Mouse (Mus musculus) kidney, adult 9 months (tissue): ENCODE measurements around the gene Elmod3.

Experiments
- DNase-seq: peaks from one replicate; pipeline ENCODE4 v3.0.0; 2022

Gene Elmod3

DNA sequence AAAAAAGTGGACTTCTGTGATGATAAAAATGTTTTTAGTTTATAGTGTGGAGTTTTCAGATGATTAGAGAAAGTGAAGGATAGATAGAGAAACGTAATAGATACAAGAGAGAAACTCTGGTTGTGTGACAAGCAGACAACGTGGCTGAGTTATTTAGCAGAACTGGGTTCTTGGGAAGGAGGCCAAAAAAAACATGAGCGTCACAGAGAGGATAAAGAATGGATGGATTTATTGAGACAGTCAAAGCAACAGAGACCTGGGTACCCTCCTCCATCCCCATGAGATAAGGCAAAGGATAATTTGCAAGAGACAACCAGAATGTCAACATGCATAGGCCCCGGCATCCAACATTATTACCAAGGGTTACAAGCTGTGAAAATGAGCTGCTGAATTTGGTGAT, 12.0 kb upstream of the Elmod3 start:
- no peak for DNase-seq

DNA sequence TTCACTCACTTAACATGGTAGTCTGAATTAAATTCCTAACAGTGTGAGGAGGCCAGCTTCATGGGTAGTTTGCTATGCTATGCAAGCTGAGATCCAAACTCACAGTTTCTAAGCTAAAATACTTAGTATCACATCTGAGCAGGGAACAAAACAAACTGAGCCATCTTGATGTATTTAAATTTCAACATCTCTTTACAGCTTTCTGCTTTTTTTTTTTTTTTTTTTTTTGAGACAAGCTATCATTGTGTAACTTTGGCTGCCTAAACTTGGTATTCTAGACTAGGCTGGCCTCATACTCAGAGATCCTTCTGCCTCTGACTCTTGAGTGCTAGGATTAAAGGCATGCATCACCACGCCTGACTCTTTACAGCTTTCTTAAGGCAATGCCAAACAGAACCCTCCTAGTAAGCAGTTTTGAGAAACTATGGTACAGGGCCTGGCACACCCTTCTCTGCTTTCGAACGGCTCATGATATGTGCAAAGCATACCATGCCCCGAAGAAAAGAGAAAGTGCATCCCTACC, 10.5 kb upstream of the Elmod3 start:
- no peak for DNase-seq

- peak; percentile 86 for DNase-seq
Observed at GRCm38 (mm10) chr6:72607676-72608075, 9.5 kb upstream of the Elmod3 start.

DNA sequence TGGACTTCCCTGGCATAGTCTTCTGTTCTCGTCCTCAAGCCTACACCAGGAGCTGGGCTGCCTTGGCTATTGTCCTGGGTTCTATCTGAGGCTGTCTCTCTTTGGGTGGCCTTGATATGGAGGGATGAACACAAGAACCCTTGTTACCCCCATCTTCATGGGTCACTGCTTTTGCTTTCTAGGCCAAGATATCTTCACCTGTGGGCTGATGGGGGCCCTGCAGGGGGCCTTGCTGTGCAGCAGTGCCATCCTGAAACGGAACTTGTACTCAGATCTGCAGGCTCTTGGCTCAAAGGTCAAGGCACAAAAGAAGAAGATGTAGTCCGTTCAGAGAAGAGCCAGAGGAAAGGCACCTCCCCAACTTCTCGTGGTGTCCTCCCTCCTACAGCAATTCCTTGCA, 8.8 kb upstream of the Elmod3 start:
- peak; percentile 82 for DNase-seq

- DNase-seq, result no peak
Observed at GRCm38 (mm10) chr6:72604066-72604465, 5.9 kb upstream of the Elmod3 start.

GRCm38 (mm10) chr6:72601732-72602131, 3.5 kb upstream of the Elmod3 start:
- DNase-seq, result peak; percentile 93

DNA sequence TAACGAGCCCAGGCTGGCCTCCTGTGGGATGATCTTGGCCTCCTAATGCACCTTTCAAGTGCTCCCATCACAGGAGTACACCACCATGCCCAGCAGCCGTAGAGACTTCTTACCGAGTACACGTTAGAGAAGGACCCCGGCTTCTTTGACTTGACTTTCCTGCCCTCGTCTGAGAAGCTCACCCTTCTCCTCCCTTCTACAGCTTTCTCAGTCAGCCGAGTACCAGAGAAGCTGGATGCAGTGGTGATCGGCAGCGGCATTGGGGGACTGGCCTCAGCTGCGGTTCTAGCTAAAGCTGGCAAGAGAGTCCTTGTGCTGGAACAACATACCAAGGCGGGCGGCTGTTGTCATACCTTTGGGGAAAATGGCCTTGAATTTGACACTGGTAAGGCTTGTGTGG, 2.6 kb upstream of the Elmod3 start:
- DNase-seq, result no peak

GRCm38 (mm10) chr6:72600216-72600615, 2.0 kb upstream of the Elmod3 start:
- no peak for DNase-seq

DNA sequence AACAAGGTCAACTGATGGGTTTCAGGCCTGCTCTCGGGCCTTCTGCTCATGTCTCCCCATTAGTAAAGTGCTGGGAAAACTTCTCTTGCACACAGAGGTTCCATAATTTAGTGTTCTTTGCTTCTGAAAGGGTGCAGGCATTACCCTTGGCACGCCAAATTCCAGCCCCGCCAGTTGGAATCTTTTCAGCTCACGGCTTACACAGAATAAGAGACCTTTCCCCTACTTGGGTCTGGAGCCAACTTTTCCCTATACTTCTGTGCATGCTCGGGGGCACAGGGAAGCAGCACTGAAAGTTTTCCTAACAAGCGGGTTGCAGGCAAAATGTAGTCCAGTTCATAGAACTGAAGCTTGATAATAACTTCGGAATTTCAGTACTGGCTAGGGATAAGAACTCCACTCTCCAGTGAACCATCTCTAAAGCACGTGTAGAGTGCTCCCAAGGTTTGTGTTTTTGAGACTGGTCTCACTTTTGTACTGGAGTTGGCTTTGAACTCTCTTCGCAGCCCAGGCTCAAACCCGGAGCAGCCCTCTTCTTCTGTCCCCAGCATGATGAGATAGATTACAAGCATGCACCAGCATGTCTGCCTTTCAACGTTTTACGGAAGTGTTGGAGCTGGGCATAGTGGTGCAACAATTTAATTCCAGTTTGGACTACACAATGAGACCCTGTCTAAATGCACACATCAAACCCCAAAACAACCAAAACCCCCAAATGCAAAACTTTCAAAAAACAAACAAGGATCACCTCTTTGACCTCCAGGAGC, 761 bp upstream of the Elmod3 start:
- DNase-seq, result peak; percentile 78

DNA sequence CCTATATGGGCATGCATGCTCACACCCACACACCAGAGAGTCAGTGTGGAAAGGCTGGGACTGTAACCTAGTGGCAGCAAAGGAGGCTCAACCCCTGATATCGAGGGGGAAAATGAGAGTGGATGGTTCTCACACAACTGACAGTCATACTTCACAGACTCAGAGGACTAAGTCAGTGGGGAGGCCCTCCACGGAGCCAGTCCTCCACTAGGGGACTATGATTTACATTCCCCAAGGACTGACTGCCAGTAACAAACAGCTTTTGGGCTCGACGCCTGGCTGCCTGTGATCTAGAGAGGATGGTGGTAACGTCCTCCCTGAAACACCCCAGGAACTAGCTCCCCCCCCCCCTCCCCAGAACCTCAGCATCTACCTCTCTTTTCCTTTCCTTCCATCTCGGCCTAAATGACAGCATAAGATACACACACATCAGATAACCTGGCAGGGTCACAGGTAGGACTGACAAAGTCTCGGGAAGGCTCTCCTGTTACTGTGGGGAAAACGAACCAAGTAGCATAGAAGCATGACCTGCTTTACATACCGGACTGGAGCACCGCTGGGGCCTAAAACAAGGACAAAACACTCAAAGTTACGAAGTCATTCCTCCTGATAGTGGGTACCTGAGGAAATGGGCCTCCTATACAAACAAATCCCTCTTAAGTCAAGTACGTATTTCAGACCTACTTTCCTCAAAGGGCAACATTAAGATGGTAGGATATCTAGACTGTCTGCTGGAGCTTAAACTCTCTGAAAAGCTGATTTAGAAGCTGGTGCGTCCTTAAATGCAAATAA, 934 bp downstream of the Elmod3 start:
- peak; percentile 43 for DNase-seq

DNA sequence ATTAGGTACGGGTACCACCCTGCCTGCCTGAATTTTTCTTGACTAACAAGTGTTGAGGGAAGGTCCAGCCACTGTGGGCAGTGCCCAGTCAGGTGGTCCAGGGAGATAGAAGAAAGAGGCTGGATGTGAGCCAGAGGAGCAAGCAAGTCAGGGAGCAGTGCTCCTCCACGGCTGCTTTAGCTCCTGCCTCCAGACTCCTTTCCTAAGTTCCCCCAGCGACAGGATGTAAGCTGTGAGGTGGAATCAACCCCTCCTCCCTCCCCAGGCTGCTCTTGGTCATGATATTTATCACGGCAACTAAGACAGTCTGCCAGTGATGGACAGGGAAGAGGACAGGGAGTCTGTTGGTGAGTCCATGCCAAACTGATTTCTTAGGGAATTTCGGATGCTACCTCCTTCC, 4.3 kb downstream of the Elmod3 start:
- DNase-seq, result no peak

- no peak for DNase-seq
Observed at GRCm38 (mm10) chr6:72593011-72593803, 5.0 kb downstream of the Elmod3 start.

DNA sequence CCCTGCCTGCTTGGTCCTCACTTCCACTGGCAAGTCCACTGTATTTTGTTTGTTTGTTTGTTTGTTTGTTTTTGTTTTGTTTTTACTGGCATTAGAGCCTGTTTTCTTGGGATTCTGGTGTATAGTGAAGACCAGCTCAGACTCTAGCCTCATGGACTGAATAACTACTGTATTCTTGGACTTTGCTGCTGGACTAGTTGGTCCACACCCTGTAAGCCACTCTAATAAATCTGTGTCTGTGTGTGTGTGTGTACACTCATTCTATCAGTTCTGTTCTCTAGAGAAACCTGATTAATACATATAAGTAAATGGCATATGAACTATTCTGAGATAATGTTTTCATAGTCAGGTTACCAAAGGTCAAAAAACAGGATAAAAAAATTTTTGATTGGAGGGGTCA, 8.1 kb downstream of the Elmod3 start:
- DNase-seq, result no peak

- DNase-seq, result no peak
Observed at GRCm38 (mm10) chr6:72588307-72588706, 9.9 kb downstream of the Elmod3 start.

- no peak for DNase-seq
Observed at GRCm38 (mm10) chr6:72586701-72587100, 11.5 kb downstream of the Elmod3 start.

DNA sequence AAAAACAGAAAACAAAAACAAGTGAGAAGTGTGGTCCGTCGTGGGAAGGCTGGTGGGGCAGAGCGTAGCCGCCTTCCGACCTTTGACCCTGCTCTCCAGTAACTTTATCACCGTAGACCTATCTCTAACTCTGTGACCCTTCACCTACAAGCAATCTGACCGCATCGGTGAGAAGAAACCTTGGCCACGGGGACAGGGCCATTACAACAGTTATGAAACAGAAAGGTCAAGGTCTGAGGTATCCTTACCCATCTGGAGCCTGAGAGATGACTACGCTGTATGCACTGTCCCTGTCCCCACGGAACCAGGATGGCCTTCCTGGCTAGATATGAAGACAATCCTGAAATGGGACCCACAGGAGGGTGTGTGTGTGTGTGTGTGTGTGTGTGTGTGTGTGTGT, 14.1 kb downstream of the Elmod3 start:
- DNase-seq, result peak; percentile 83

GRCm38 (mm10) chr6:72583211-72583839, 14.9 kb downstream of the Elmod3 start:
- DNase-seq, result peak; percentile 79

- peak; percentile 54 for DNase-seq
Observed at GRCm38 (mm10) chr6:72581625-72582382, 16.4 kb downstream of the Elmod3 start.

DNA sequence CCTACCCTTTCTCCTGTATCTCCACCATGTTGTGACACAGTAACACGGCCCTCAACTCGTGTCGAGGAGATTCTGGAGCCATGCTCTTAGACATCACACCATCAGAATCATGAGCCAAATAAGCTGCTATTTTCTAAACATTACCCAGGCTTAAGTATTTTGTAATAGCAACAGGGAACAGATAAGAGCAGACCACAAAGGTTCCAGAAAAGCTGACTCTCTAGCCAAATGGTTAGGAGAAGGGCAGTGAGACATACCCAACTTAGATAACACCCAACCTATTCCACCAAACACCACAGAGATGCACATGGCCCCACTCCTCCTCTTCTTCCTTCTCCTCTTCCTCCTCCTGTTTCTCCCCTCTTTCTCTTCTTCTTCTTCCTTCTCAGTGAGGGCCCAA, 22.2 kb downstream of the Elmod3 start:
- DNase-seq, result no peak

DNA sequence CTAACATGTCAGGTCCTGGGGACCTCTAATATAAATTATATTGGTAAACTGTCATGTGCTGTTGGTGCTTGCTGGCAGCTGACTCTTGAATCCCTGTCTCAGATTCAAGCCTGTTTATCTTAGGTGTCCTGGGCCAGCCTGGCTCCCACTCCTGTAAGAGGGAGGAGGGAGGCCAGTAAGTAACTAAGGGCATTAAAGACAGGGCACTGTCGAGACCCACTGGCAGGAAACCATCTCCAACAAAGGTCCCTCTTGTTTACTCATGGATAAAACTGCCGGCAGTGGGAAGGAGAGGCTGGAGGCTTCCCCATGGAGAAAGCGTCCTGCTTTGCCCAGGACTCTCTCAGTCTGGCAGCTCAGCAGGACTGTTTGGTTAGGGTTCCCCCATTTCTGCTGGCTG, 26.4 kb downstream of the Elmod3 start:
- DNase-seq, result no peak

DNA sequence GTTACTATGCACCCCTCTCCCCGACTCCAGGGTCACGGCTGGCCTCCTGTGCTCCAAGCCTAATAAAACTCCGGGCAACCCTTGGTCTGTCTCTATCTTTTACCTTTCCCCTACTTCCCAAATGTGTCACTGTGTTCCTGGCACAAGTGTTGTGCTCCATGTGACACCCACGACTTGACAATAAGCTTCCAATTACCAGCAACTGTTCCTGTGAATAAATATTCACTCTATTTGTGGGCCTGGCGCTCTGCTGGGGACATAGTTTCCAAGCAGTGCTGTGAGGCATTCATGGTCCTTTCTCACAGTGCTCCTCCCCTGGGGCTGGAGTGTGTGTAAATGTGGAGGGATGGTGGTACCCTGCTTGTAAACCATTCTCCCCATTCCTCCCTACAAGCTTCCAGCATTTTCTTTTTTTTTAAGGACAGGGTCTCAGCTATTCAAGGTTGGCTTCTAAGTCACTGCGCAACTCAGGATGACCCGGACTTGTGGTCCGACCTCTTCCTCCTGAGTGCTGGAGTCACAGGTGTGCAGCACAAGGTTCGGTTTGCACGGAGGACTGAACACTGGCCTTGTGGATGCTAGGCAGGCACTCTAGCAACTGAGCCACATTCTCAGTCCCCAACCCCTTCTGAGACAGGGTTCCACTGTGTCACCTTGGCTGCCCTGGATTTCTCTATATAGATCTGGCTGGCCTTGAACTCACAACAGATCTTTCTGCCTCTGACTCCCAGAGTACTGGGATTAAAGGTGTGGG, 27.4 kb downstream of the Elmod3 start:
- peak; percentile 33 for DNase-seq
